ENCODE assay signal across 8 mouse cellular contexts in genomic region chr3:94443597-94443964, GRCm38 (mm10). TPM values are rescaled to one million over a fixed set of nuclear protein-coding genes. Genes with fewer than 3 reads are reported as not detected.
A peak's percentile ranks its signal among the peaks of the same experiment; 100 is the strongest.
DNase-seq lines count a peak whose midpoint lies in the region; ATAC-seq lines count a peak whose summit lies in the region.

TSS of gene Oaz3 (minus strand) at chr3:94443915.

- ATAC-seq in kidney, embryonic 15.5 days (replicated peaks; ENCODE audit: low FRiP score): no peak
- ATAC-seq in hindbrain, embryonic 12.5 days (ENCODE audit: low FRiP score): peak; percentile 54
- no peak for ATAC-seq in midbrain, embryonic 12.5 days (ENCODE audit: low FRiP score, low read depth)

- H3K36me3 ChIP-seq in kidney, embryonic 15.5 days: peaks cover 43% of the 10 kb centered on the region
- peaks cover 34% of the 10 kb centered on the region for H3K36me3 ChIP-seq in hindbrain, embryonic 12.5 days
- peaks cover 39% of the 10 kb centered on the region for H3K36me3 ChIP-seq in midbrain, embryonic 12.5 days

- H3K9ac ChIP-seq in kidney, embryonic 15.5 days: peak within 1 kb of the TSS; percentile 81
- peak within 1 kb of the TSS; percentile 93 for H3K9ac ChIP-seq in hindbrain, embryonic 12.5 days
- peak within 1 kb of the TSS; percentile 94 for H3K9ac ChIP-seq in midbrain, embryonic 12.5 days (replicated peaks)

- under 1% methylated on average over 24 of the region's 24 CpGs for WGBS in kidney, embryonic 15.5 days
- WGBS in hindbrain, embryonic 12.5 days: under 1% methylated on average over 24 of the region's 24 CpGs
- 1% methylated on average over 24 of the region's 24 CpGs for WGBS in midbrain, embryonic 12.5 days

- DNase-seq in kidney, adult 18-20 months: no peak
- peak; percentile 17 for DNase-seq in adipocyte (ENCODE audit: low spot score)
- no peak for DNase-seq in layer of hippocampus, postnatal 25 days (ENCODE audit: extremely low spot score in 1 of 2, low spot score in 1 of 2)
- DNase-seq in left cerebral cortex, adult 11 months (ENCODE audit: low spot score): no peak
- DNase-seq in embryo, embryonic 11 days: no peak

- peaks cover 9% of the 10 kb centered on the region for H3K4me1 ChIP-seq in kidney, embryonic 15.5 days
- peaks cover 8% of the 10 kb centered on the region for H3K4me1 ChIP-seq in hindbrain, embryonic 12.5 days
- peaks cover 14% of the 10 kb centered on the region for H3K4me1 ChIP-seq in midbrain, embryonic 12.5 days

- H3K27ac ChIP-seq in kidney, embryonic 15.5 days: peak within 1 kb of the TSS; percentile 57
- peak within 1 kb of the TSS; percentile 75 for H3K27ac ChIP-seq in hindbrain, embryonic 12.5 days
- peak within 1 kb of the TSS; percentile 65 for H3K27ac ChIP-seq in midbrain, embryonic 12.5 days (replicated peaks)

- H3K9me3 ChIP-seq in kidney, embryonic 15.5 days (replicated peaks): no peaks in the 10 kb centered on the region
- H3K9me3 ChIP-seq in hindbrain, embryonic 12.5 days (replicated peaks): no peaks in the 10 kb centered on the region
- no peaks in the 10 kb centered on the region for H3K9me3 ChIP-seq in midbrain, embryonic 12.5 days

- H3K4me2 ChIP-seq in kidney, embryonic 15.5 days: peak within 1 kb of the TSS; percentile 82
- H3K4me2 ChIP-seq in hindbrain, embryonic 12.5 days (replicated peaks): peak within 1 kb of the TSS; percentile 94
- peak within 1 kb of the TSS; percentile 85 for H3K4me2 ChIP-seq in midbrain, embryonic 12.5 days (replicated peaks)

- H3K27me3 ChIP-seq in kidney, embryonic 15.5 days: peaks cover 8% of the 10 kb centered on the region; the same call in 1 of the 2 replicates
- no peaks in the 10 kb centered on the region for H3K27me3 ChIP-seq in hindbrain, embryonic 12.5 days
- H3K27me3 ChIP-seq in midbrain, embryonic 12.5 days: no peaks in the 10 kb centered on the region

- H3K4me3 ChIP-seq in kidney, embryonic 15.5 days (replicated peaks): peak within 1 kb of the TSS; percentile 97
- peak within 1 kb of the TSS; percentile 95 for H3K4me3 ChIP-seq in hindbrain, embryonic 12.5 days
- peak within 1 kb of the TSS; percentile 96 for H3K4me3 ChIP-seq in midbrain, embryonic 12.5 days

RNA-seq across cellular contexts. Expression of gene Oaz3, which starts in this region (rescaled TPM):
- 0.45 and 0.84 TPM in 2 replicates for polyA plus RNA-seq in kidney, embryonic 15.5 days (2015; fragmentation: Nextera tagmentation; extraction: Ambion mirVana)
- polyA plus RNA-seq in hindbrain, embryonic 12.5 days (2016; fragmentation: Nextera tagmentation; extraction: Ambion mirVana): 0.77 and 1.0 TPM in 2 replicates
- polyA plus RNA-seq in midbrain, embryonic 12.5 days (2016; fragmentation: Nextera tagmentation; extraction: Ambion mirVana): 1.1 and 1.6 TPM in 2 replicates
- total RNA-seq in layer of hippocampus, postnatal 25 days (2021): not detected
